ENCODE assay signal across 17 mouse cellular contexts in genomic region chr19:53022037-53022614, GRCm38 (mm10). TPM values are rescaled to one million over a fixed set of nuclear protein-coding genes. Genes with fewer than 3 reads are reported as not detected.
A peak's percentile ranks its signal among the peaks of the same experiment; 100 is the strongest.
DNase-seq lines count a peak whose midpoint lies in the region; ATAC-seq and TF ChIP-seq lines count a peak whose summit lies in the region.
"Had no signal": no experiment of that assay in that cellular context is flagged by ENCODE, and none has a peak within 500 bp of the region (broad histone marks: within the 10 kb centered on the region; RNA-seq: fewer than 3 reads in every experiment).

No protein-coding gene starts in this region.

- H3K9me3 ChIP-seq in heart, postnatal 0 days (replicated peaks; ENCODE audit: control insufficient read depth, low read length), result no peaks in the 10 kb centered on the region
- no peaks in the 10 kb centered on the region for H3K9me3 ChIP-seq in ES-Bruce4 (replicated peaks; ENCODE audit: control insufficient read depth, insufficient read depth, low read length, poor library complexity, severe bottlenecking)
- H3K9me3 ChIP-seq: forebrain, embryonic 10.5 days; hindbrain, embryonic 10.5 days; liver, embryonic 13.5 days; megakaryocyte, embryonic 14.5 days had no signal

- H3K9ac ChIP-seq in heart, postnatal 0 days (replicated peaks; ENCODE audit: low read depth, low read length), result no peak overlapping the region
- no peak overlapping the region for H3K9ac ChIP-seq in ES-Bruce4 (ENCODE audit: low read depth, poor library complexity, severe bottlenecking)
- H3K9ac ChIP-seq: liver, embryonic 13.5 days had no signal

- no peak for TF ChIP-seq POLR2A in ES-Bruce4 (IDR thresholded peaks at IDR 0.05; ENCODE audit: insufficient read depth, low read length)

- 50% methylated on average over 8 of the region's 8 CpGs for WGBS in heart, postnatal 0 days

- no peaks in the 10 kb centered on the region for H3K27me3 ChIP-seq in heart, postnatal 0 days (ENCODE audit: control insufficient read depth, insufficient read depth, low read length)
- H3K27me3 ChIP-seq in ES-Bruce4 (ENCODE audit: control insufficient read depth, insufficient read depth, low read length, poor library complexity, severe bottlenecking), result no peaks in the 10 kb centered on the region
- H3K27me3 ChIP-seq: liver, embryonic 13.5 days; megakaryocyte, embryonic 14.5 days had no signal

- H3K27ac ChIP-seq in heart, postnatal 0 days (ENCODE audit: low read depth), result peak overlapping the region; percentile 34
- H3K27ac ChIP-seq in ES-Bruce4 (ENCODE audit: insufficient read depth, low read length), result peak overlapping the region; percentile 66
- H3K27ac ChIP-seq: forebrain, embryonic 10.5 days; hindbrain, embryonic 10.5 days; liver, embryonic 13.5 days had no signal

- no peak overlapping the region for H3K4me3 ChIP-seq in heart, postnatal 0 days (ENCODE audit: low read depth, low read length)
- H3K4me3 ChIP-seq in ES-Bruce4 (ENCODE audit: low read depth, low read length), result no peak overlapping the region
- H3K4me3 ChIP-seq: forebrain, embryonic 10.5 days; hindbrain, embryonic 10.5 days; liver, embryonic 13.5 days; megakaryocyte, embryonic 14.5 days had no signal

- no peak for ATAC-seq in heart, postnatal 0 days (ENCODE audit: insufficient read depth, low read depth)
- ATAC-seq: inflammation-experienced regulatory T-cells, adult 6 months had no signal

- peaks cover 30% of the 10 kb centered on the region for H3K36me3 ChIP-seq in heart, postnatal 0 days (replicated peaks; ENCODE audit: control insufficient read depth, insufficient read depth, low read length)
- H3K36me3 ChIP-seq in ES-Bruce4 (ENCODE audit: control insufficient read depth, insufficient read depth, low read length, poor library complexity, severe bottlenecking), result no peaks in the 10 kb centered on the region

- TF ChIP-seq EP300 in heart, postnatal 0 days (IDR thresholded peaks at IDR 0.05; ENCODE audit: low read depth), result no peak
- no peak for TF ChIP-seq EP300 in ES-Bruce4 (IDR thresholded peaks at IDR 0.05; ENCODE audit: insufficient read depth, low read depth, low read length)

- H3K4me1 ChIP-seq in heart, postnatal 0 days (ENCODE audit: control insufficient read depth, insufficient read depth), result peaks cover 29% of the 10 kb centered on the region
- peaks cover 13% of the 10 kb centered on the region for H3K4me1 ChIP-seq in ES-Bruce4 (ENCODE audit: control insufficient read depth, insufficient read depth, low read length)

- no peak for DNase-seq in heart, postnatal 0 days (ENCODE audit: low spot score)
- DNase-seq in heart, adult 8-10 months (ENCODE audit: low spot score), result no peak
- peak; percentile 75 for DNase-seq in R1 (ENCODE audit: low read depth, low spot score)
- peak; percentile 75 for DNase-seq in lung, postnatal 36 days
- no peak for DNase-seq in frontal cortex, adult 2 months (ENCODE audit: extremely low spot score in 1 of 2, low spot score in 1 of 2)
- no peak for DNase-seq in cerebellum, adult 9-11 months
- DNase-seq: cerebellum, adult 11 months; cerebellum, postnatal 36 days; gastrocnemius, postnatal 36 days; liver, embryonic 13.5 days; right cerebral cortex, postnatal 25 days; thymus, postnatal 25 days had no signal

- H3K4me2 ChIP-seq in heart, postnatal 0 days (ENCODE audit: low read depth, low read length), result no peak overlapping the region
- H3K4me2 ChIP-seq: liver, embryonic 13.5 days had no signal

- no peak for TF ChIP-seq CTCF in heart, postnatal 0 days (IDR thresholded peaks at IDR 0.05; ENCODE audit: low read depth)
- TF ChIP-seq CTCF in ES-Bruce4 (IDR thresholded peaks at IDR 0.05; ENCODE audit: low read depth, low read length), result no peak

RNA-seq across cellular contexts. Expression of gene Xpnpep1, which starts 17.9 kb away (rescaled TPM):
- 107 and 134 TPM in 2 replicates for total RNA-seq in heart, postnatal 0 days (2014; rRNA removed; ENCODE audit: low replicate concordance)
- 106 and 119 TPM in 2 replicates for polyA plus RNA-seq in heart, postnatal 0 days (2015; fragmentation: Nextera tagmentation; extraction: Ambion mirVana)
- 10 to 100 TPM; 52.4 to 81.0 (median 72.0) TPM for total RNA-seq in heart, adult 8-10 months (2022)
- polyA plus RNA-seq in ES-Bruce4 (2011; ENCODE audit: insufficient read depth, insufficient read length, low read depth, missing spikeins), result 181 and 185 TPM in 2 replicates
- polyA plus RNA-seq in frontal cortex, adult 2 months (2012; rRNA removed), result 59.1 and 59.3 TPM in 2 replicates

Comparison
In these comparisons a context has a peak if more than half of its experiments do, and no peak if none do; other contexts are left out.
1. DNase-seq: peak in R1 (single experiment) and lung, postnatal 36 days (single experiment); none in heart, postnatal 0 days (single experiment), heart, adult 8-10 months (single experiment), frontal cortex, adult 2 months (0 of 2) and cerebellum, adult 9-11 months (single experiment).